Mouse (Mus musculus) myocyte (in vitro differentiated cells): ENCODE results near the gene Muc13.

Experiments
- MYOD1 ChIP-seq, 3 experiments: IDR thresholded peaks; one replicate each; pipeline ENCODE4 v1.6.1; 2011; ENCODE audit warnings: control low read depth in 2 of 3, low read depth in 2 of 3, mild to moderate bottlenecking in 2 of 3, moderate library complexity in 1 of 3; ENCODE audit not compliant: insufficient read length in 2 of 3, control insufficient read depth in 1 of 3
- POLR2A ChIP-seq: IDR thresholded peaks from one replicate; pipeline ENCODE4 v1.6.1; 2011; ENCODE audit warnings: low read depth, mild to moderate bottlenecking, control low read depth, moderate library complexity; ENCODE audit not compliant: insufficient read length
- USF1 ChIP-seq: IDR thresholded peaks from one replicate; pipeline ENCODE4 v1.6.1; 2011; ENCODE audit warnings: low read depth, mild to moderate bottlenecking, control low read depth, moderate library complexity

DNA sequence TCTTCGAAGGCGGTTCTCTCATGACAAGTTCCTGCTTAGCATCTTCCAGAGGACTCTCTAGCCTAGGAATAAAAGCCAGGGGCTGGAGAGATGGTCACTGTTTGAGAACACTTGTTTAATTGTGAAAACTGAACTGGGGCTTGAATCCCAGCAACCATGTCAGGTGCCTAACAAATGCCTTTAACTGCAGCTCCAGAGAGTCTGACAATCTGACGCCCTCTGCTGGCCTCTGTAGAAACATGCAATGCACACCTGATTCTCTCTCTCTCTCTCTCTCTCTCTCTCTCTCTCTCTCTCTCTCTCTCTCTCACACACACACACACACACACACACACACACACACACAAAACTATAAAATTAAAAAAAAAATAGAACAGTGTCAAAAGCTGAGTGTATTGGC, 16.2 kb downstream of the Muc13 start:
- TF ChIP-seq MYOD1 (IDR thresholded peaks at IDR 0.05; ENCODE audit: control insufficient read depth in 1 of 3, insufficient read length in 2 of 3, low read depth in 2 of 3) = no peak
- no peak for TF ChIP-seq POLR2A
- TF ChIP-seq USF1 = no peak
